Mouse (Mus musculus): ENCODE results near the gene Defb45. TPM values are rescaled to one million over a fixed set of nuclear protein-coding genes. Genes with fewer than 3 reads are reported as not detected.

Gene Defb45
- polyA plus RNA-seq (2017; shearing (Covaris generic)), result not detected

DNA sequence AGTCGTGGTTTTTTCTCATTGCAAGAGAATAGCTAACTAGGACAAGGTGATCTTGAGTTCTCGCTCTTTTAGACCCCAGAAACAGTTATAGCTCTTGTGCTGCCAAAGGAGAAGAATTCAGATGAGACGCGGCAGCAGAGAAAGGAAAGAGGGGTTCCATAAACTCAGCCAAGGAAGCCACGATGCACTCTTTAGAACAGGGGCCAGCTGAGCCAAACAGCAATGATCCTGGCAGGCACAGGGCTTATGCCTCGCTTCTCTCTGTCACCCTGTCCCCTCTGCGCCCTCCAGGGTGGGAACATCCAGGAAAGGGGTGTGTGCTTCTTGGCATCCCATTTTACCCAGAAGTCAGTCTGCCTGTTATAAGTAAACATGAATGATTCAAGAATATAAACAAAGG is at the start of gene Defb45:
TSS of gene Defb45 (minus strand) at position 101 of the 400 bp plus-strand sequence.

DNA sequence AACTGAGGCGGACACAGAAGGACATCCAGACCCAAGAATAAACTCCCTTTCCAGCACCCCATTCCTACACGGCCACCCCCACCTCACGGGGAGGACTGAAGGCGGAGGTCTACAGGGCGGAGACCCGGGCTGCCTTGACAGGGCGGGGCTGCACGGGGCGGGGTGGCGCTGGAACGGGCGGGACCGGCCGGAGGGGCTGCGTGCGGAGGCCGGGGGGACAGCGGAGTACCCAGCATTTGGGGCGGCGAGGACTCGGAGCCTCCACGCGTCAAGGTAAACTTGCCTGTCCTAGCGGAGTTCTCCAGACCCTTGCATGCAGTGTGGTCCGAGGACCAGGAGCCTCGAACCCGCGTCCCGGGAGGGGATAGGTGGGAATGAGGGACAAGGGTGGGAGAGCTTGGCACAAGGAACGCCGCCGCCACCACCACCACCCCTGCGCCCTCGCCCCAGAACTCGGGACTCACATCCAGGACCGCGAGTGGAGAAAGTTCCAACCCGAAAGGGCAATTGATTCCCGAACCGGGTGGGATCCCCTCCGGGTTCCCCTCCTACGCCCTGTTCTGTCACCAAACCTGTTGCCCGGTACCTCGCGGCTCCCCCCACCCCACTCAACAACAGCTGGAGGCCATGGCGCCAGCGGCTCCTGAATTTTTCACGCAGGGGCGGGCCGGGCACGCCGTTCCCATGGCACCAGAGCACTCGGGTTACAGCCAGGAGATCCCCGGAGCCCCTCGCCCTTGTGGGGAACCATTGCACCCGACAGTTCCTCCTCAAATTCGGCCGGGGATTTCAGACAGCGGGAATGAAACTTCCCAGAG is 27.8 kb upstream of the Defb45 start, which contains the start of gene Rem1:
TSS of gene Rem1 (plus strand) at position 178 of the 818 bp plus-strand sequence.

DNA sequence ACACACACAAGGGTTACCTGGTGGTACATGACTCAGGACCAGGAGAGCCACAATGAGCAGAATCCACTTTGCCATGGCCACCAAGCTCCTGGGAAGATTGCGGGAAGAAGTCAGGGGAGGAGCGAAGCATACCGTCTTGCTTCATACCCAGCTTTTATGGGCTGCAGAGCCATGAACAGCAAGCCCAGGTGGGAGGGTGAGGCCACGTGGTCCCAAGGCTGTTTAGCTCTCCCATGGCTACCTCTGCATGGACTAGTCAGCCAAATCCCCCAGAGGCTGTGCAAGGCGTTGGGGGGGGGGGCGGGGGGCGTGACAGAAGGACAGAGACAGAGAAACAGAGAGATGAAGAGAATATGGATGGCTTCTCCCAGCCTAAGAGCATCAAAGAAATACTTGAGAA is 23.8 kb upstream of the Defb45 start, which contains the start of gene Defb25:
TSS of gene Defb25 (minus strand) at position 101 of the 400 bp plus-strand sequence.

DNA sequence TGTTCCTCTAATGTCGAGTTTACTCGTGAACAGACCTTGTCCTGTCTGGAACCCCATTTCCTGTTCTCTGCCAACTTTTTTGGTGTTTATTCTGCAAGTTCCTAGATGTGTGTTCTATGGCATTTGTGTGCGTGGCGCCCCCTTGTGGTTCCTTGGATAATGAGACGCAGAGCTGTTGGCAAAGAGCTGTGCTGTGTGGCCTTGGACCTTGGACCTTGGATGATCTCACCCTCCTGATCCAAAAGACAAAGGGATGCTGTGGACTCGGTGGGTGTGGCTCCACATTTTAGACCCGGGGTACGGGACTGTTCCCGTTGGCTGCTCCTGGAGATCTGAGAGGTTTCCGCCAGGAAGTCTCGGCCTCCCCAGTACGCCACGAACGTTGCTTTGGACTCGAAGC is 4.9 kb upstream of the Defb45 start, which contains the start of gene Defb36:
TSS of gene Defb36 (plus strand) at position 271 of the 400 bp plus-strand sequence.

DNA sequence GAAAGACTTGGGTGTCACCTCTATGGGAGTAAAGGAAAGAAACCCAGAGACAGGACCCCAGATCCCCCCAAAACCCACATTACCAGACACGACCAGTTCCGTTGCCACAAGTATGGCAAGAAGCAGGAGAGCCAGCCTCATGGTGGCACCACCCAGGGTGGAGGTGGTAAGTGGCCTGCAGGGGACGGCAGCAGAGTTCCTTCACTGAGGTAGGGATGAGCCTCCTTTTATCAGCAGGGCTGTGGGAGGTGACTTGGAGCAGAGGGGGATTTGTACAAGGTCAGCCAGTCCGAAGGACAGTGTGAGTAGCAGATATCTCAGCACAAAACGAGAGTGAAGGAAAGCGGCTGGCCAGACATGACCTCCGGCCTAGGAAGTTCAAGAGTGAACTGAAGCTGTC is 19.1 kb downstream of the Defb45 start, which contains the start of gene Defb19:
TSS of gene Defb19 (minus strand) at position 206 of the 400 bp plus-strand sequence.

DNA sequence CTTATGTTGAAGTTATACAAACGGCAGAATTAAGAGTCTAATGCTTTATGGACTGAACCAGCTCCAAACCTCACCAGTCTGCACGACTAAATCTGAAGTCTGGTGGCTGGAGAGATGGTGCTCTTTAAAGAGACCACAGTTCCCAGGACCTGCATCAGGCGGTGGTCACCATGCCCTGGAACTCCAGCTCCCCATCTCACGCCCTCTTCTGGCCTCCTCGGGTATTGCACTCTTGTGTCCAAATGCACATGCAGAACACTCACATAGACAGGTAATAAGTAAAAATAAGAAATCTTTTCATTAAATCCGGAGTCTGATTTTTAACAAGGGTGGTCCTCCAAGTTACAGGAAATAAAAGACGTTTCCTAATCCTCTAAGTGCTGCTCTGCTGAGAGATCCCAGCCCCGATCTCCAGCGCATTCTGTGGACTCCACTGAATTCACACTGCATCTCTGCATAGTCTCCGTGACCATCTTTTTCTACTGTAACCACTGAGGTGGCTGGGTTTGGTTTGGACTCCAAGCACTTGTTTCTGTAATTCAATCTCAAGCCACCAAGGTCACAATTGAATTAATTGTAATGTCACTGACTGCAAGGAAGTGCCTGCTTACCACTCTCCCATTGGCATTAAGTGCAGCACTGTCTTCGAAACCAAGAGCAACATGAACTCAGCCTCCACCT is 26.9 kb downstream of the Defb45 start, which contains the start of gene Defb21:
TSS of gene Defb21 (plus strand) at position 631 of the 681 bp plus-strand sequence.

DNA sequence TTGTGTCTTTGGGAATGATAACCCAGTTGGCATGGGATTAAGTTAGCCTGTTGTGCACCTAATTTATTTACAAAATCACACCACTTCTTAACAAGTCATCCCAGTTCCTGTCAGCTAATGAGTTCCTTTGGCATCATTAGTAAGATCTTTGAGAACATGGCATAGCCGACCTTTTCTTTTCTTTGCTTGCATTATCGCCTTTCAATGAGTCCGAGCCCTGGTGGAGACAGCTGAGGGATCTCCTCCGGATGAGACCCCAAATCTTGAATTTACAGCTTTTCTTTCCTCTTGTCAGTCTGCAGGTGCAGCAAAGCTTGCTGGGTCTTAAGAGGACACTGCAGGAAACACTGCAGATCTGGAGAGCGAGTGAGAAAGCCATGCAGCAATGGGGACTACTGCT is 30.2 kb downstream of the Defb45 start, which contains the start of gene Gm17416:
TSS of gene Gm17416 (plus strand) at position 301 of the 400 bp plus-strand sequence.

Other genes starting within 250 kb of the Defb45 start
- gene Nrsn2, start 222.8 kb downstream of the Defb45 start, polyA plus RNA-seq (2017; shearing (Covaris generic)), result not detected
- gene Sox12, start 201.3 kb downstream of the Defb45 start, polyA plus RNA-seq (2017; shearing (Covaris generic)), result 0.20 TPM
- gene Zcchc3, start 184.4 kb downstream of the Defb45 start, polyA plus RNA-seq (2017; shearing (Covaris generic)), result 0.67 TPM
- not detected for gene 6820408C15Rik, start 183.8 kb downstream of the Defb45 start, polyA plus RNA-seq (2017; shearing (Covaris generic))
- not detected for gene Defb23, start 134.8 kb downstream of the Defb45 start, polyA plus RNA-seq (2017; shearing (Covaris generic))
- gene Defb20, start 122.3 kb downstream of the Defb45 start, polyA plus RNA-seq (2017; shearing (Covaris generic)), result not detected
- gene Defb22, start 109.3 kb downstream of the Defb45 start, polyA plus RNA-seq (2017; shearing (Covaris generic)), result not detected
- gene Defb26, start 87.7 kb downstream of the Defb45 start, polyA plus RNA-seq (2017; shearing (Covaris generic)), result not detected
- gene Defb28, start 81.1 kb downstream of the Defb45 start, polyA plus RNA-seq (2017; shearing (Covaris generic)), result not detected
- gene Defb29, start 59.3 kb downstream of the Defb45 start, polyA plus RNA-seq (2017; shearing (Covaris generic)), result not detected
- gene Gm17416, start 30.1 kb downstream of the Defb45 start, polyA plus RNA-seq (2017; shearing (Covaris generic)), result not detected
- gene Defb21, start 26.7 kb downstream of the Defb45 start, polyA plus RNA-seq (2017; shearing (Covaris generic)), result not detected
- gene Defb19, start 19.1 kb downstream of the Defb45 start, polyA plus RNA-seq (2017; shearing (Covaris generic)), result not detected
- not detected for gene Defb36, start 4.9 kb upstream of the Defb45 start, polyA plus RNA-seq (2017; shearing (Covaris generic))
- not detected for gene Defb25, start 23.7 kb upstream of the Defb45 start, polyA plus RNA-seq (2017; shearing (Covaris generic))
- gene Rem1, start 27.6 kb upstream of the Defb45 start, polyA plus RNA-seq (2017; shearing (Covaris generic)), result not detected
- 169 TPM for gene H13, start 70.1 kb upstream of the Defb45 start, polyA plus RNA-seq (2017; shearing (Covaris generic))
- 4.3 TPM for gene Mcts2, start 87.6 kb upstream of the Defb45 start, polyA plus RNA-seq (2017; shearing (Covaris generic))
- gene Id1, start 136.9 kb upstream of the Defb45 start, polyA plus RNA-seq (2017; shearing (Covaris generic)), result 1.1 TPM
- not detected for gene Cox4i2, start 154.8 kb upstream of the Defb45 start, polyA plus RNA-seq (2017; shearing (Covaris generic))
- 68.9 TPM for gene Bcl2l1, start 232.3 kb upstream of the Defb45 start, polyA plus RNA-seq (2017; shearing (Covaris generic))
- 0.49 TPM for gene Tpx2, start 248.6 kb upstream of the Defb45 start, polyA plus RNA-seq (2017; shearing (Covaris generic))

Measured in effector memory CD4-positive, alpha-beta T cell, adult 5 months (primary cell).